Mouse (Mus musculus) forebrain, embryonic 12.5 days (tissue): ENCODE data around the gene Mras. TPM values are rescaled to one million over a fixed set of nuclear protein-coding genes. Genes with fewer than 3 reads are reported as not detected.
A peak's percentile ranks its signal among the peaks of the same experiment; 100 is the strongest.

Experiments used
- ATAC-seq: fragments of 200-750 bp; cut with Nextera tagmentation; 2 replicates; pipeline ENCODE4 v1.8.0; 2017; ENCODE audit warnings: moderate TSS enrichment; ENCODE audit not compliant: low FRiP score
- H3K27ac ChIP-seq: fragments of 300-500 bp; sonication (generic); 2 replicates; pipeline ENCODE4 v1.5.1; 2016; ENCODE audit warnings: mild to moderate bottlenecking
- H3K27me3 ChIP-seq: fragments of 300-500 bp; sonication (generic); 2 replicates; pipeline ENCODE4 v1.6.1; 2016; ENCODE audit warnings: mild to moderate bottlenecking
- H3K36me3 ChIP-seq: fragments of 300-500 bp; sonication (generic); replicated peaks from 2 replicates; pipeline ENCODE4 v1.6.1; 2016; ENCODE audit warnings: mild to moderate bottlenecking
- H3K4me1 ChIP-seq: fragments of 300-500 bp; sonication (generic); 2 replicates; pipeline ENCODE4 v1.6.1; 2016
- H3K4me2 ChIP-seq: fragments of 300-500 bp; sonication (generic); 2 replicates; pipeline ENCODE4 v1.6.1; 2016; ENCODE audit warnings: mild to moderate bottlenecking, moderate library complexity
- H3K4me3 ChIP-seq: fragments of 300-500 bp; sonication (generic); replicated peaks from 2 replicates; pipeline ENCODE4 v1.5.1; 2016; ENCODE audit warnings: mild to moderate bottlenecking
- H3K9ac ChIP-seq: fragments of 300-500 bp; sonication (generic); 2 replicates; pipeline ENCODE4 v1.6.1; 2016; ENCODE audit warnings: mild to moderate bottlenecking
- H3K9me3 ChIP-seq: fragments of 300-500 bp; sonication (generic); 2 replicates; pipeline ENCODE4 v1.6.1; 2016
- WGBS: fragments of 180-500 bp; shearing (Covaris S2); methylation state at CpG from one replicate; pipeline ENCODE4 v1.1.7; 2016; 5-methylcytosine and 5-hydroxymethylcytosine counted together
- polyA plus RNA-seq: library from polyadenylated mRNA; unstranded; fragments of >200 nt; fragmentation: Nextera tagmentation; extraction: Ambion mirVana; gene quantifications from 2 replicates; pipeline ENCODE4 v1.2.1, GENCODE M21; 2016

Gene Mras
- polyA plus RNA-seq = 23.8 and 26.3 TPM in 2 replicates

- no peaks in the 10 kb centered on the region for H3K9me3 ChIP-seq
These were observed at the start of gene Mras for GRCm38 (mm10) chr9:99437031-99437764. Mras (minus strand) TSS chr9:99437381.

GRCm38 (mm10) chr9:99485144-99485543 is 48.0 kb upstream of the Mras start:
- 85% methylated on average over 4 of the region's 4 CpGs for WGBS
- peaks cover 64% of the 10 kb centered on the region for H3K36me3 ChIP-seq
- no peaks in the 10 kb centered on the region for H3K27me3 ChIP-seq
- no peak overlapping the region for H3K4me3 ChIP-seq
- H3K9ac ChIP-seq = no peak overlapping the region
- H3K27ac ChIP-seq = no peak overlapping the region
- no peaks in the 10 kb centered on the region for H3K9me3 ChIP-seq
- no peaks in the 10 kb centered on the region for H3K4me1 ChIP-seq
- no peak overlapping the region for H3K4me2 ChIP-seq
- no peak for ATAC-seq

More at GRCm38 (mm10) chr9:99437031-99437764, at the start of gene Mras:
- H3K4me2 ChIP-seq = peak within 1 kb of the TSS; percentile 84
- no peaks in the 10 kb centered on the region for H3K36me3 ChIP-seq
- WGBS = 18% methylated on average over 27 of the region's 27 CpGs
- H3K4me3 ChIP-seq = peak within 1 kb of the TSS; percentile 83
- 0 out of 2 replicates have a peak, but pooled peaks have one; percentile 2 for ATAC-seq
- peak within 1 kb of the TSS; percentile 85 for H3K27ac ChIP-seq
- peak within 1 kb of the TSS; percentile 86 for H3K9ac ChIP-seq
- H3K27me3 ChIP-seq = peaks cover 34% of the 10 kb centered on the region
- H3K4me1 ChIP-seq = peaks cover 38% of the 10 kb centered on the region

GRCm38 (mm10) chr9:99484632-99485031 is 47.5 kb upstream of the Mras start:
- Histone ChIP-seq H3K4me2 (no peak overlapping the region), H3K4me1 (no peaks in the 10 kb centered on the region), H3K36me3 (peaks cover 58% of the 10 kb centered on the region), H3K27me3 (no peaks in the 10 kb centered on the region), H3K9me3 (no peaks in the 10 kb centered on the region), H3K4me3 (no peak overlapping the region), H3K27ac (no peak overlapping the region), H3K9ac (no peak overlapping the region)
- no peak for ATAC-seq

- no peak for ATAC-seq
- WGBS = 93% methylated on average over 4 of the region's 4 CpGs
- Histone ChIP-seq H3K27ac (no peak overlapping the region), H3K36me3 (peaks cover 53% of the 10 kb centered on the region), H3K9ac (no peak overlapping the region), H3K4me3 (no peak overlapping the region), H3K9me3 (no peaks in the 10 kb centered on the region), H3K27me3 (no peaks in the 10 kb centered on the region), H3K4me2 (no peak overlapping the region), H3K4me1 (no peaks in the 10 kb centered on the region)
These were observed 46.0 kb upstream of the Mras start for GRCm38 (mm10) chr9:99483191-99483590.

GRCm38 (mm10) chr9:99480764-99481163 is 43.6 kb upstream of the Mras start:
- H3K4me2 ChIP-seq = no peak overlapping the region
- no peaks in the 10 kb centered on the region for H3K4me1 ChIP-seq
- no peak for ATAC-seq
- H3K9me3 ChIP-seq = no peaks in the 10 kb centered on the region
- no peak overlapping the region for H3K9ac ChIP-seq
- no peak overlapping the region for H3K4me3 ChIP-seq
- 95% methylated on average over 4 of the region's 4 CpGs for WGBS
- no peaks in the 10 kb centered on the region for H3K27me3 ChIP-seq
- peaks cover 37% of the 10 kb centered on the region for H3K36me3 ChIP-seq
- no peak overlapping the region for H3K27ac ChIP-seq

- H3K36me3 ChIP-seq = peaks cover 42% of the 10 kb centered on the region
- H3K4me2 ChIP-seq = no peak overlapping the region
- H3K9me3 ChIP-seq = no peaks in the 10 kb centered on the region
- no peak overlapping the region for H3K9ac ChIP-seq
- 91% methylated on average over 9 of the region's 9 CpGs for WGBS
- no peaks in the 10 kb centered on the region for H3K4me1 ChIP-seq
- ATAC-seq = no peak
- no peaks in the 10 kb centered on the region for H3K27me3 ChIP-seq
- H3K4me3 ChIP-seq = no peak overlapping the region
- H3K27ac ChIP-seq = no peak overlapping the region
These were observed 42.1 kb upstream of the Mras start for GRCm38 (mm10) chr9:99479181-99479711.

- Histone ChIP-seq H3K9ac (no peak overlapping the region), H3K9me3 (no peaks in the 10 kb centered on the region), H3K27me3 (no peaks in the 10 kb centered on the region), H3K4me2 (no peak overlapping the region), H3K27ac (no peak overlapping the region), H3K4me3 (no peak overlapping the region), H3K4me1 (no peaks in the 10 kb centered on the region), H3K36me3 (peaks cover 20% of the 10 kb centered on the region)
- WGBS = 89% methylated on average over 7 of the region's 7 CpGs
- no peak for ATAC-seq
These were observed 34.2 kb upstream of the Mras start for GRCm38 (mm10) chr9:99471334-99471733.

- no peaks in the 10 kb centered on the region for H3K27me3 ChIP-seq
- ATAC-seq = no peak
- H3K4me3 ChIP-seq = no peak overlapping the region
- peaks cover 12% of the 10 kb centered on the region; the same call in 1 of the 2 replicates for H3K36me3 ChIP-seq
- no peak overlapping the region for H3K4me2 ChIP-seq
- H3K4me1 ChIP-seq = no peaks in the 10 kb centered on the region
- H3K27ac ChIP-seq = no peak overlapping the region
- no peaks in the 10 kb centered on the region for H3K9me3 ChIP-seq
- no peak overlapping the region for H3K9ac ChIP-seq
- WGBS = 83% methylated on average over 16 of the region's 16 CpGs
These were observed 33.3 kb upstream of the Mras start for GRCm38 (mm10) chr9:99470347-99471092.

GRCm38 (mm10) chr9:99469681-99470273 is 32.6 kb upstream of the Mras start:
- Histone ChIP-seq H3K4me3 (no peak overlapping the region), H3K9me3 (no peaks in the 10 kb centered on the region), H3K36me3 (peaks cover 8% of the 10 kb centered on the region; the same call in 1 of the 2 replicates), H3K4me2 (no peak overlapping the region), H3K4me1 (no peaks in the 10 kb centered on the region), H3K27ac (no peak overlapping the region), H3K9ac (no peak overlapping the region), H3K27me3 (no peaks in the 10 kb centered on the region)
- no peak for ATAC-seq
- 73% methylated on average over 8 of the region's 8 CpGs for WGBS

- H3K9me3 ChIP-seq = no peaks in the 10 kb centered on the region
- no peaks in the 10 kb centered on the region for H3K36me3 ChIP-seq
- H3K27ac ChIP-seq = no peak overlapping the region
- no peak overlapping the region for H3K4me3 ChIP-seq
- 87% methylated on average over 9 of the region's 9 CpGs for WGBS
- H3K9ac ChIP-seq = no peak overlapping the region
- H3K4me2 ChIP-seq = no peak overlapping the region
- H3K27me3 ChIP-seq = no peaks in the 10 kb centered on the region
- no peak for ATAC-seq
- H3K4me1 ChIP-seq = no peaks in the 10 kb centered on the region
These were observed 31.4 kb upstream of the Mras start for GRCm38 (mm10) chr9:99468572-99468971.

GRCm38 (mm10) chr9:99464876-99465275 is 27.7 kb upstream of the Mras start:
- H3K9me3 ChIP-seq = no peaks in the 10 kb centered on the region
- H3K4me2 ChIP-seq = no peak overlapping the region
- no peak overlapping the region for H3K9ac ChIP-seq
- H3K27me3 ChIP-seq = no peaks in the 10 kb centered on the region
- H3K4me3 ChIP-seq = no peak overlapping the region
- no peaks in the 10 kb centered on the region for H3K4me1 ChIP-seq
- WGBS = 84% methylated on average over 6 of the region's 6 CpGs
- H3K36me3 ChIP-seq = no peaks in the 10 kb centered on the region
- no peak for ATAC-seq
- no peak overlapping the region for H3K27ac ChIP-seq

- 87% methylated on average over 4 of the region's 4 CpGs for WGBS
- H3K27me3 ChIP-seq = no peaks in the 10 kb centered on the region
- no peak for ATAC-seq
These were observed 22.5 kb upstream of the Mras start for GRCm38 (mm10) chr9:99459730-99460129.

More at GRCm38 (mm10) chr9:99459730-99460129, 22.5 kb upstream of the Mras start:
- H3K4me1 ChIP-seq = no peaks in the 10 kb centered on the region
- H3K9ac ChIP-seq = no peak overlapping the region
- no peaks in the 10 kb centered on the region for H3K9me3 ChIP-seq
- no peak overlapping the region for H3K4me3 ChIP-seq
- H3K4me2 ChIP-seq = no peak overlapping the region
- H3K36me3 ChIP-seq = no peaks in the 10 kb centered on the region
- H3K27ac ChIP-seq = no peak overlapping the region
